Mouse (Mus musculus): ENCODE measurements around the gene D630045J12Rik.

- no peak for TF ChIP-seq ZNF384 (IDR thresholded peaks at IDR 0.05; ENCODE audit: low read depth, low read length)
- TF ChIP-seq CHD2 (IDR thresholded peaks at IDR 0.05; ENCODE audit: low read depth, low read length), result no peak
- no peak for TF ChIP-seq MAFK (IDR thresholded peaks at IDR 0.05; ENCODE audit: insufficient read depth, low read depth, low read length)
- TF ChIP-seq ZC3H11A (IDR thresholded peaks at IDR 0.05; ENCODE audit: borderline replicate concordance, low read depth, low read length), result no peak
- no peak for TF ChIP-seq HCFC1 (IDR thresholded peaks at IDR 0.05; ENCODE audit: borderline replicate concordance, insufficient read depth, low read length)
Observed at GRCm38 (mm10) chr6:38123471-38124206, 130.2 kb downstream of the D630045J12Rik start.

Data from ES-E14 (cell line).